Mouse (Mus musculus): ENCODE measurements around the gene Gm10775.

Gm10775 gene

GRCm38 (mm10) chr13:65259239-65259638 lies at the start of gene Gm10775:
TSS of gene Gm10775 (plus strand) at chr13:65259539.
- DNase-seq (ENCODE audit: inconsistent ontology term): no peak

GRCm38 (mm10) chr13:65225945-65226344 lies 33.4 kb upstream of the Gm10775 start:
- no peak for DNase-seq (ENCODE audit: inconsistent ontology term)

GRCm38 (mm10) chr13:65226657-65227056 lies 32.7 kb upstream of the Gm10775 start:
- no peak for DNase-seq (ENCODE audit: inconsistent ontology term)

- DNase-seq (ENCODE audit: inconsistent ontology term): no peak
These were observed 22.1 kb upstream of the Gm10775 start for GRCm38 (mm10) chr13:65237211-65237610.

- DNase-seq (ENCODE audit: inconsistent ontology term): peak; percentile 97
These were observed 18.7 kb upstream of the Gm10775 start for GRCm38 (mm10) chr13:65240509-65241098.

- DNase-seq (ENCODE audit: inconsistent ontology term): peak; percentile 96
These were observed 18.2 kb upstream of the Gm10775 start for GRCm38 (mm10) chr13:65241099-65241626.

GRCm38 (mm10) chr13:65241627-65242318 lies 17.6 kb upstream of the Gm10775 start:
- DNase-seq (ENCODE audit: inconsistent ontology term): peak; percentile 55

GRCm38 (mm10) chr13:65242319-65242787 lies 17.0 kb upstream of the Gm10775 start:
- no peak for DNase-seq (ENCODE audit: inconsistent ontology term)

GRCm38 (mm10) chr13:65243273-65243672 lies 16.1 kb upstream of the Gm10775 start:
- DNase-seq (ENCODE audit: inconsistent ontology term): no peak

- DNase-seq (ENCODE audit: inconsistent ontology term): peak; percentile 43
These were observed 974 bp upstream of the Gm10775 start for GRCm38 (mm10) chr13:65258175-65258954.

- DNase-seq (ENCODE audit: inconsistent ontology term): no peak
These were observed 2.7 kb downstream of the Gm10775 start for GRCm38 (mm10) chr13:65262086-65262485.

GRCm38 (mm10) chr13:65277994-65278382 lies 18.6 kb downstream of the Gm10775 start:
- no peak for DNase-seq (ENCODE audit: inconsistent ontology term)

GRCm38 (mm10) chr13:65278383-65279341 lies 19.3 kb downstream of the Gm10775 start, which contains the start of gene Zfp369:
TSS of gene Zfp369 (plus strand) at chr13:65278814.
- peak; percentile 96 for DNase-seq (ENCODE audit: inconsistent ontology term)

- no peak for DNase-seq (ENCODE audit: inconsistent ontology term)
These were observed 27.4 kb downstream of the Gm10775 start for GRCm38 (mm10) chr13:65286771-65287170.

GRCm38 (mm10) chr13:65296354-65296753 lies 37.0 kb downstream of the Gm10775 start:
- no peak for DNase-seq (ENCODE audit: inconsistent ontology term)
